Mouse (Mus musculus) erythroblast, embryonic 14.5 days (primary cell): ENCODE measurements around the gene 6030468B19Rik.

Experiments
- GATA1 ChIP-seq: IDR thresholded peaks from 2 replicates; pipeline ENCODE4 v1.6.1; 2012; ENCODE audit warnings: low read length, inconsistent platforms, mixed read lengths
- TAL1 ChIP-seq: IDR thresholded peaks from 3 replicates; pipeline ENCODE4 v1.6.1; 2012; ENCODE audit warnings: low read length, inconsistent platforms, mixed read lengths

GRCm38 (mm10) chr11:117772352-117772751 lies 25.1 kb upstream of the 6030468B19Rik start:
- TF ChIP-seq GATA1 (no peak), TAL1 (no peak)
